Mouse (Mus musculus) megakaryocyte, embryonic 14.5 days (primary cell): ENCODE results near the gene Dst.

Experiments used
- FLI1 ChIP-seq: IDR thresholded peaks from 2 replicates; pipeline ENCODE4 v1.6.1; 2012; ENCODE audit warnings: low read length, inconsistent platforms, mixed read lengths
- GATA1 ChIP-seq: IDR thresholded peaks from 3 replicates; pipeline ENCODE4 v1.6.1; 2012; ENCODE audit warnings: mixed read lengths, low read length, inconsistent platforms, borderline replicate concordance

DNA sequence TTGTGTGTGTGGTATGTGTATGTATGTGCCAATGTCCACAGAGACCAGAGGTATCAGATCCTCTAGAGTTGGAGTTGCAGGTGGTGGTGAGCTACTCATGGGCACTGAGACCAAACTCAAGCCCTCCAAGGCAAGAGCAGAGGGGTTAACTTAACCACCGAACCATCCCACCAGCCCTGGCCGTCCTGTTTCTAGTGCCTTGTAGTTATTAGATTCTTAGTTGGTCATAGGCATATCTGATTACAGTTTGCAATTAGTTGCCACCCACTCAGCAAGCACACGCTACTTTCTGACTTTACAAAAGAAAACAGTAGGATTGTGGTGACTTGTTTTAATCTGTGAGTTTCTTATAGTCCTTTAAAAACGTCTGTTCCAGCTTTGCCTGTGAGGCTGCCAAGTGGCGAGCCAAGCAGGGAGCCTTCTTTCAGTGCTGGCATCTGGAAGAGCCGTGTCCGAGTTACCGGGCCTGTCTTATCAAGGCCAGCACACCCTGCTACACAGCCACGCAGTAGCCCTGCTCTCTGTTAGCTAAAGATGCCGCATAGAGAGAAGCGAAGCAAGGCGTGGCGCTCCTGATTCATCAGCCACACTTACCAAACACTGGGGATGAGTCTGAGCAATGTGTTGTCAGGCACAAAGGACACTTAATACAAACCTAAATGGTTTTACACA, 392.4 kb downstream of the Dst start:
- no peak for TF ChIP-seq GATA1
- no peak for TF ChIP-seq FLI1
